Mouse (Mus musculus): ENCODE measurements at regions not wholly inside any gene's neighbourhood (a gene's known extent, or its start where the extent isn't known, plus 50 kb on each side); places are given as distances from the start of the nearest gene placed in this dataset.

DNA sequence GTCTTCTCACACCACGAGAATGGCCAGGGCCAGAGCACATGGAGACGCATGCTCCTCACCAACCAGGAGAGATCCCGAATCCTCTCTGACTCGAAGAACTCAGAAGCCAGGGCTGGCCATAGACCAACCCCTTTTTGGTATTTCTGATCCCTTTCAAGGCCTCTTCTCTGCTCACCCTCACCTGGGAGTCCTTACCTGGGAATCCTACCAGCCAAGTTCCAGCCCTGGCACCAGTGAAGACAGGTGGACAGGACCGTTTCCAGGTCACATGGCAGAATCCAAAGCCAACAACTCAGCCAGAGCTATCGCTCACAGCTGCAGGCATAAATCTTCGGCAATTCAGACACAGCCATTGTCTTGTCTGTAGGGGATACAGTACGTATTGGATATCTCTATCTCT lies 626.2 kb upstream of the Fam19a5 start:
- no peak for DNase-seq

DNA sequence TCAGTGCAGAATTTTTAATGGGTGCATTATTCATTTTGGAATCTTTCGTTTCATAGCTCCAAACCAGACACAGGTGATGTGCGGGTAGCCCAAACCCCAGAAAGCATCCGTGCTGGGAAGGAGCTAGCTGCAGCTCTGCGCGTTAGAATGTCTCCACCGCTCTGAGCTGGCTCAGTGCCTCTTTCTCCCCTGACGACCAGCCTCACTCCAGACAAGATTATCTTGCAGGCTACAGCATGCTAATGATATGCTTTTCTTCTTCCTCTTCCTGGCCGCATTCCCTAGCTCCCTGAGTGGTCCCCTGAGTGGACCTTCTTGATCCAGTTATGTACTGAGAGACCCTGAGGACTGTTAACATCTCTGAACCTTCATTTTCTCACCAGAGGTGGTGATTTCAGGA lies 624.4 kb upstream of the Fam19a5 start:
- DNase-seq: no peak

DNA sequence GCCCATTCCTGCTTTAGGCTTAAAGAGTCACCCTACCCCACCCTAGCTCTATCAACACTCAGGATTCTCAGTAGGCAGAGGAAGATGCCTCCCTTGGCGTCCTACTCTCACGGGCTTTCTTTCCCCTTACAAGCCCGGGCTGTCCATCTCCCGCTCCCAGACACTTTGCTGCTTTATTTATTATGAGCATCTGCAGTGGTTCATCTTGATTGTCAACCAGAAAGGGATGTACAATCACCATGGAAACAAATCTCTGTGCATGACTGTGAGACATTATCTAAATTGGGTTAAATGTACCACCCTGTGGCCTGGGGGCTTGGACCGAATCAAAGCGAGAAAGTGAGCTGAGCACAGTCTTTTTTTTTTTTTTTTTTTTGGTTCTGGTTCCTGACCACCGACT lies 623.9 kb upstream of the Fam19a5 start:
- no peak for DNase-seq

DNA sequence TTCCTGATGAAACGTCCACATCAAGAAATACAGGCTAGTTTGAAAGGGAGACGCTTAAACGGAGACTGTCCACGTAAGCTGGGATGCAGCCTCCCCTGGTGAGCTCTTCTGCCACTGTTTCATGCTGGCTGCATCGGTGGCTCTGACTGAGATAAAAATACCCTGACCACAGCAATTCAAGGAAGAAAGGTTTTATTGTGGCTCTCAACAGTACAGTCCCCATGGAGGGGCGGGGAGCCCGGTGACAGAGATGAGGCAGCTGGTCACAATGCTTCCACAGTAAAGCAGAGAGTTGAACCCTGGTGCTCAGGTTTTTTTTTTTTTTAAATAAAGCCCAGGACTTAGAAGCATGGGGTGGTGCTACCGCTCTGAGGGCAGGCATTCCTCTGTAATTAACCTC lies 622.7 kb upstream of the Fam19a5 start:
- DNase-seq: peak; percentile 22

DNA sequence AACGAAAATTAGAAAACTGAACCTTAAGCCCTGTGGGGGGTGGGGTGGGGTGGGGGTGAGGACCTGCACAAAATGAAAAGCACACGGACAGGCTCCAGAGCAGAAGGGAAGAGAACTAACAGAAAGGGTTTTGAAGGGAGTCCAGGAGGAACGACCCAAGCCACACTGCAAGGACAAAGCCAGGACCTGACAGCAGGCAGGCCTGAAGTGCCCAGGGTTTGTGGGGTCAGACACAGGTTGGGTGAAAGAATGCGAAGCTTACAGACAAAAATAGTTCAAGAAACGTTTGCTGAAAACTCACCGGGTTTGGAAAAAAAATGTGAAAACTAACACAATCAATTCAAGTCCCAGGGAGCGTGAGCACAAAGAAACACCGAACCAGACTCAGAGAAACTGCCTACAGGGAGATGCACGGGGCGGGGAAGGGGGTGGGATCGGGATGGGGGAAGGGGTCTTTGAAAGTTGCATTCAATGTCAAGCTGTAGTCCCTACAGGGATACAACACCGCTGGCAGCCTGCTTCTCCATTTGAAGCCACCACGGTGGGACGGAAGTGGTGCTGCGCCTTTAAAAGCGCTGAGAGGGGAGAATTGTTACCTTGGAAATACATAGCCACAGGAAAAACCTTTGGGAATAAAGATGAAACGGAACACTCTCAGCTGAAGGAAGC lies 618.9 kb upstream of the Fam19a5 start:
- DNase-seq: peak; percentile 47

DNA sequence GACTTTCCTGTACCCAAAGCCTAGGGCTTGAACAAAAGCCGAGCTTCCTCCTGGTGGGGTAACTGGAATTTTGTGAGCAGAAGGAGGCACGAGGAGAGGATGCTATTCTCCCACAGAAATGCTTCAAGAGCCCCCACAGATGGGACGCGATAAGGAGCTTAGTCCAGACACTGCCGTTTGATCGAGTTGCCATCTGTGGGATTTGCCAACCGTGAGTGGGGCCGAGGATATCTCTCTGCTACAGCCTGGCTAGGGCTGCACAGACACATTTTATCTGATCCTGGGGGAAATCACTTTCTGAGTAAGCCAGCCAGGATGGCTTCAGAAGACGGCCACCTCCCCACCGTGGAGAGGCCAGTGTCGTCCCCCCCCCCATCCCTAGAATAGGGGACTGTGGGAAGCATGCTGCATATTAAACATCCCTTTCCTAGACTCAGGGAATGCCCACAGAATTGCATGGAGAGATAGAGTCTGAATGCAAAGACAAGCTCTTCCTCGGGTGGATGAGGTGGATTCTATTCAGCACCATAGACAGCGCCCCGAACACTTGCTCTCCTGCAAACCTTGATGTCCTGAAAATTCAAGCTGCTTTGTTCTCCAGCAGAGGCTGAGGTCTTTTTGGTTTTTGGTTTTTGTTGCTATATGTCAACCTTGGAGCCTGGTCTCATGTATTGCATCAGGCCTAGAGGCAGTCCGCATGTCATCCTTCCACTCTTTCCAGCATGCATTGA lies 611.6 kb upstream of the Fam19a5 start:
- DNase-seq: peak; percentile 74

DNA sequence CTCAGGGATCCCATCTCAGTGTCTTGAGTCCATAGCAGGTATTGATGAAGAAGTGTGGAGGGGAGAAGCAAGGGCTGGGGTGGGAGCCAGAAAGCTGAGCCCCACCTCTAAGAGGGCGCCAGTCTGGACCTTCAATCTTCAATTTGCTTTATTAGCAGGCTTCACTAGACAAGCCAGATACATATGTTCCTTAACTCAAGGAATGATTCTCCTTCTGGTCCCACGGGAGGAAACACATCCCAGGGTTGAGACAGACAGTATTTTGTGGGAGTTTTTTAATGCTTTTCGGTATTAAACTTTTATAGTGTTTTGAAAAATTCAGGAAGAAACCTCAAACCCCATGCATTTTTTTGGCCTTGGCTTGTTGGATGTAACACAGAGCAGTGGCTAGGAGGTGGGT lies 606.7 kb upstream of the Fam19a5 start:
- DNase-seq: no peak

DNA sequence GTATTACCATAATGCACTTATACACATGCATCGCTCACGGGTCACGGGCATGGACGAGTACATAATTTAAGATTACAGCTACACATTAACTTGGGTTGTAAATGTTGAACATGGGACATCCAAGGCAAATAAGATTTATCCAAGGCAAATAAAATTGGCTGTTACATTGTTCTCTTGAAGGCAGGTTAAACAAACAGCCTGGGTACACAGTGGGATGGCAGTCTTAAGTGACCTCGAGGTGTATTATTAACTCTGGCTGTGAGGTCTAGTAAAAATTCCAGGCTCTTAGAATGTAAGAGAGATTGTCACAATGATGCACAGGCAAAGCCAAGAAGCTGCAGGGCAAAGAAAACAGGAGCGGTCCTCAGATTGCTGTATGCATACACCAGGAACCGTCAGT lies 599.6 kb upstream of the Fam19a5 start:
- no peak for DNase-seq

DNA sequence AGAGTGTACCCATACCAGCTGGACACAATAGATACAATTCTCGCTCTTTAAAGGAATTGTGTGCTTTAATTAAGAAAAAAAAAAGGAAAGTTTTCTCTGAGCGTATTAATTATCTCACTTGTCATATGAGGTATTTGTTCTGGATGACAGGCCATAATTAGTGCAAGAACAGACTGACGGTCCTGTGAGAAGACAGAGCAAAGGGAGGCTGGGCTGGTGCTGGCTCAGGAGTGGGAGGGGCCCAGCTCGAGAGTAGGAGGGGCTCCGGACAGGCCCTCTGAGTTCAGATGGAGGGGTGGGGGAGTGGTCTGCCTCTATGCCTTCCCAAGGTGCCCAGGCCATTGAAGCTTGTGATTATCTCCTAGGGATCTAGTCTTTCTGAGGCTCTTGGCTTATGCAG lies 591.5 kb upstream of the Fam19a5 start:
- DNase-seq: no peak

DNA sequence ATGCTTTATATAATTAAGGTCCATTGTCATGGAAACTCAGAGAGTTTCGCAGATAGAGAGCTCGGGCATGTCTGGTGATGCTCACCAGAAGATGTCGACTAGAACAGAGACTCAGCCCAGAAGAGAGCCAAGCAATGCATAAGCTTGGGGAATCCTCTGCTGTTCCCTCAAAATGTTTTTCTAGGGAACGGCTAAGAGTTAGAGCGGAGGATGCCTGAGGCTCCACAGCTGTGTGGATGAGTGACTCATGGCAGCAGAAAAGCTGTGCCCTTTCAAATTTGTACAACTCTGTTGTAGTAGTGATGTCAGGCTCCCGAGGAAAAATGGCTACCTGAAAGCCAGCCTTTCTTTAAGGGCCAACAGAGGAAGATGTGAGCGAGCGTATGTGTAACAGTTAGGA lies 586.2 kb upstream of the Fam19a5 start:
- DNase-seq: no peak

DNA sequence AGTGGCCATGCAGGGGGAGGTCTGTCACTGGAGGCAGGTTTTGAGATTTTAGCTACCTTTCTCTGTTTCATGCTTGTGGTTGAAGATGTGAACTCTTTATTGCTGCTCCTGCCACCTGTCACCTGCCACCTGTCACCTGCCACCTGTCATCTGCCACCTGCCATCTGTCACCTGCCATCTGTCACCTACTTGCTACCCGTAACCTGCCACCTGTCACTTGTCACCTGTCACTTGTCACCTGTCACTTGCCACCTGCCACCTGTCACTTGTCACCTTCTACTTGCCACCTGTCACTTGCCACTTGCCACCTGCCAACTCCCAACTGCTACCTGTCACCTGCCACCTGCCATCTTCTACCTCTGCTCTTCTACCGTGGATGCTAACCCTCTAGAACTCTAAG lies 581.2 kb upstream of the Fam19a5 start:
- DNase-seq: no peak

DNA sequence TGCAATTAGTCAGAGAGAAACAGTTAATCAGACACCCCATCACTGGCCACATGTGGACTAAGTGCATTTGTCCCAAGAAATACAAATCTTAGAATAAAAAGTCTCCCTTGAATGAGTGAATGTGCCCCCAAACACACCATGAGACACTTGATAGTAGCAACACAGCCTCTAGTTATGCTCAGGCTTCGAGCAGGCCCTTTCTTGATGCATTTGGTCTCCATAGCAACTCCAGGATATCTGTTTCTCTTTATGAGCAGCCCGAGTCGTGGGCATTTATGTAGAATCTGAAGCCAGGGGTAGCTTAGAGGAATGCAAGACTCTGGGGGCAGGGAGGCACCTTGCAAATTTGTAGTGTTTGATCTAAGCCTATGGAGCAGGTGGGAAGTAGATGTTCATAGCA lies 580.6 kb upstream of the Fam19a5 start:
- no peak for DNase-seq

DNA sequence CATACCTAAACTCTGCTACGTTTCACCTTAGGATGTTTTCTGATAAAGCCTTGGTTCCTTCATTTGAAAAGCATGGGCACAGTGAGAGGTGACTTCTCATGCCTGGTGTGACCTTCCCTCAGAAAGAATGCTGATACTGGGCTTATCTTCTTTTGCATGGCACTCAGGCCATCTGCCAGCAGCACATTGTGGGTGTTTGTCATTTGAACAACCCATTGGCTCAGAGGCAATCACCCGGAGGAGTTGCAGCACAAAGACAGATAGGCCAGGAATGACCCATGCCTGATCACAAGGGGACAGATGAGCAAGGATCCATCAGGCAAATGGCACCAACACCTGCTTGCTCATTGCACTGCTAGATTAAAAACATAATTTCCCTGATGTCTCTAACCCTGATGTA lies 572.7 kb upstream of the Fam19a5 start:
- DNase-seq: no peak

DNA sequence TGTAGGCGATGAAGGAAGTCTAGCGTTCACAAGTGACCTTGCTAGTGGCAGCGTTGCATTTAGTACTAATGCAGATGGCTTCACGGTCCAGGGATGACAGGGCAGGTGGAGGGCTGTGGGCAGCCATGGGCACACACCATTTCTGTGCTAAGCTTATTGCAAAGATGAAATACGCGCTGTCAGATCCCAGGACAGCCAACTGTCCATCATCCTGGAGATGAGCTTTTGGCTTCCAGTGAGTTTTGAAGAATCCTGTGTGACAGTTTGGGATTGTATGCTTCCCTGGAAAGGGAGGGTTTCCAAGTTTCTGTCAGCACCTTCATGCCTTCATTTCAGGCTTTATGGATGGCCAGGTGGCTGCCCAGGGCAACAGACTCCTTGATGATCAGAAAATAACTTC lies 547.9 kb upstream of the Fam19a5 start:
- DNase-seq: no peak

DNA sequence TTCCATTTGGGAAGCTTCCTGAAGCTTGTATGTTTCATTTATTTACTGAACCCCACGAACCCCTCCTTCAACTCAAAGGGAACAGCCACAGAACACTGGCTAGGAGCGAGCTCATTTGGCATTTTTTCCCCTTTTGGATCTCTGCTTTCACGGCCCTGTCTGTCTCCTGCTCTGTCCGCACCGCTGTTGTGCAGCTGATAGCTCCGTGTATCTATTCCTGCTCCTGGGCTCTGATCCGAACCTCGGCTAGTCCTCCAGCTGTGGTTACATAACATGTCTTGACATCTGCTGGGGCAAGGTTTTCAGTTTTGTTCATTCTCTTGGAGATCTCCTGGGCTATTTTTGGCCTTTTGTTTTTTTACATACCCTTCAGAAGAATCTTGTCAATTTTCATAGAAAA lies 525.1 kb upstream of the Fam19a5 start:
- DNase-seq: no peak

DNA sequence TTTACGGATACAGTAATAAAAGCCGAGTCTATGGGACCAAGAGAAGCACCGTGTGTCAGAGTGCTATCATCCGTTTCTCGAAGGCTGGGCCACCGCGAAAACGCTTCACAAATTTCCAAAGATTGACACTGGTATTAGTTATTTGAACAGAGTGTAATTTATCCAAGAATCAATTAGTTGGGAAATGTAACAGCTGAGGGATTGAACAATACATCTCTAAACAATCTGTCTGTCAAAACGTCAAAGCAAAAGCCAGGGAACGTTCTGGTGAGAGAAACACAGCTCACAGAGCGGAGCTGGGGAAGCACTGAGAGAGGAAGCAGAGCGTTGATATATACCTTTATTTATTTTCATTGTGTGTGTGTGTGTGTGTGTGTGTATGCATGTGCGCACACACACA lies 498.1 kb upstream of the Fam19a5 start:
- DNase-seq: no peak

DNA sequence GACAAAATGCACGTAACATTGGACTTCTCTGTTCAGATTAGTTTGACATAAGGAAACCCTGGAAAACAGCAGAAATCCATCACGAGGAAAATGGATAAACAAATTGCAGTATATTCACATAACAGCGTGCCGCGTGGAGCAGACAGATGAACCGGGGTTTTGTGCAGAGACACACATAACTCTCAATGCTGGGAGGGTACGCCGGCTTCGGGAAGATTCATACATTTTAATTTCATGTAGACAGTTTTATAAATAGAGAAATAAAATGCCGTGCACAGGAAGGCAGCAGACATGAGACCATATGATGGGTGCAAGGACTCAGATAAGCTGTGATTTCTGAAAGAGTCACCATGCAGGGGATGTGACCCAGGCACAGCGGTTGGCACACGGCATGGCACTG lies 489.9 kb upstream of the Fam19a5 start:
- DNase-seq: no peak

DNA sequence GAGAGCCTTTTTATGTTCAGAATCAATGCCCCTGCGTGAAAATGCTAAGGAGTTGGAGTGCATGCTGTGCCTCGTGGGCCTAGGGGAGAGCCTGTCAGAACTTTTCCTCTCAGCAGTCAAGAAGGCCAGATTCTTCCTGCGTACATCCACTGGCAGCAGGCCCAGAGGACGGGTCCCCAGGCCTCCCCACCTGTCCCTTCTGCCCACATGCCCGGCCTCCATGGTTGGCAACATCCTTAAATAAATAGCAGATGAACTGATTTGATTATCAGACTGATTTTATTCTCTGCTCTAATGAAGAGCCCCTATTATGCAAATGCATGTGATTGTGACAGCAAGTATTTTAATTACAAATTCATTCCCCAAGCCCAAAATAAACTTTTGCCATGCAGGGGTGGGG lies 479.2 kb upstream of the Fam19a5 start:
- DNase-seq: no peak

DNA sequence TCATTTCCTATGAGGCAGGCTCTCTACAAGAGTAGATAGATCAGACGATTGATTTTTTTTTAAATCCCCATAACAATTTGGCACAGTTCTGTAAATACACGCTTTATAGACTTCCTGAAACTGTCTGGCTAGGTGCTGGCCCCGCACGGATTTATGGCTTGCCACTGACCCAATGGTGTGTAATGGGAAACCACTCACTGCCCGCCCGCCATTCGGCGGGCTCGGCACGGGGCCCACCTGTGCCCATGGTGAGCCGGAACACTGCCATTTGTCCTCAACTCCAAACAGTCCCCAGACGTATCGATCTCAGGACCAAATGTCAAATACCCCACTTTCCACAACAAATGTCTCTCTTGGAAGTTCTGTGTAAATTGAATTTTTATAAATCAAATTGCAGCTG lies 475.8 kb upstream of the Fam19a5 start:
- DNase-seq: no peak

DNA sequence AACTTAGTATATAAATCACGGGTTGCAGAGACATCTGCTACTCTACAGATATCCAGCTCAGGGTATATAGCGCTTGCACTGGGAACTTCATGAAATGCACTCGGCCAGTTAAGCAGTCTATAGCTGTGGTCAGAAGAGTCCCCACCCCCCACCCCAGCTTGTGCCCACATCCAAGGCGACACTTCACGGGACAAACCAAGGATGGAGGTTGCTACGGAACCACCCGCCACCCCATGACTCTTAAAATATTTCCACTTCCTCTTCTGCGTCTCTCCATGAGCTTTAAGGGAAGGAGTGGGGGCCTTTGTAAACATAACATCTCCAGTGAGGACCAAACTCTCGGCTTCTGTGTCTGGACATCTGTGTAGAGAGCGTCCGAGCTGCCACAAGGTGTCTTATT lies 469.5 kb upstream of the Fam19a5 start:
- no peak for DNase-seq

DNA sequence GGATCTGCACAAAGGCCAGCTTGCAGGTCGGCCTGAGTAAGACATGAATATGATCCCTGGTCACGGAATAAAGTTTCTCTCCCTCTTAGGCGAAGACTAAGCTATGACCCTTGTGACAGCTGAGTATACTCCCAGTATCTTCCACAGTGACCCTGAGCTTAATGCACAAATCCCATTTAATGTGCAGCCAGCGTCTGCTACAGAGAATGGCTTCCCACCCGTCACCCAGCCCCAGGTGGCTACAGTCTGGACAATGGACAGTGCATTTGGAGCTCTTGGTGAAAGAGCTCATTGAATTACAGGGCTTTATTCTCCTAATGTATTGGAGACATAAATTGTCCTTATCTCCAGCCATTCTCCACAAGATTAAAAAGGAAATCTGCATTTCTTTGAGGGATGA lies 454.3 kb upstream of the Fam19a5 start:
- peak; percentile 34 for DNase-seq

DNA sequence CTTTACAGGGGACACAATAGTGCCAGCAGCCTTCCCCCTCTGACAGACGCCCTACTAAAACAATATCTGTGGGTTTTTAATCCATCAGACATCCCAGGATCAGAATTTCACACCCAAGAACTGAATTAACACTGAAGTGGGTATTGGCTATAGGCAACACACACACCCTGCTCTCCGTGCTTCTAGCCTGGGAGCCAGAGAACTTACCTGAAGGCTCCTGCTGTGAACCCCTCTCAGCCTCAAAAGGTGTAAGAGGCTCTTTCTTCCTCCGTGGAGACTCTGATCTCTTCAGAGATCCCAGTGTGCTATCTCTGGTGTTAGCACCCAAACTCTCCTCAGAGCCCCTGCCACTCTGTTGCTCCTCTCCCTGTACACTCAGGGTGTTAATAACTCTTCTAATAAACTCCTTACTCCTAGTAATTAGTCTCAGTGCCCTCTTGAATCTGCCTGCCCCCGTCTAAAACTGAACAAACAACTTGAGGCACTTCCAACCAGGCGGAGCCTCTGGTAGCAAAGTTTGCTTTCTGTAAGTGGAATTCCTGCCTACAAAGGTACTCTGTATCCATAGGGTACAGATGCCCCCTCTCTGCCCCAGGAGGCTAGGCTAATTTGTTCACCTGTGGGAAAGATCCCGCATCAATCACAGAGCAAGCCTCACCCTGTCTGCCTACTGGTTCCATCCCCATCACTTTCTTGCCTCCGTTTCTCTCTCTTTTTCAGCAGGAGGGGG lies 452.9 kb upstream of the Fam19a5 start:
- no peak for DNase-seq

DNA sequence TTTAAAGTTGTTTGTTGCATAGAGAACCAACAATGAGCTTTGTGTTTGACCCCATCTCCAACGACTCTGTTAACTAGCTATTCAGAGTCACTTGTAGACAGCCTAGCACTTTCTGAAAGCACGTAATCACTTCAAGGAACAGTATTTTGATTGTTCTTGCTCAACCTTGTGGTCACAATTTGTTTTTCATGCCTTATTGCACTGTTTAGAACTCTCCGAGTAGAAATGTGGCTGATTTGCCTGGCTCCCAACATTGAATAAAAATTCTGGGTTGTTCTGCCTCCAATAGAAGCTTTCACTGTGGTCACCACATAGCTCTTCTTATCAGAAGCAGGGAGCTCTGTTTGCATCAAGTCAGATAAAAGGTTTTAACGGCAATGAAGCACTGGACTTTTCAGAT lies 446.9 kb upstream of the Fam19a5 start:
- DNase-seq: no peak

DNA sequence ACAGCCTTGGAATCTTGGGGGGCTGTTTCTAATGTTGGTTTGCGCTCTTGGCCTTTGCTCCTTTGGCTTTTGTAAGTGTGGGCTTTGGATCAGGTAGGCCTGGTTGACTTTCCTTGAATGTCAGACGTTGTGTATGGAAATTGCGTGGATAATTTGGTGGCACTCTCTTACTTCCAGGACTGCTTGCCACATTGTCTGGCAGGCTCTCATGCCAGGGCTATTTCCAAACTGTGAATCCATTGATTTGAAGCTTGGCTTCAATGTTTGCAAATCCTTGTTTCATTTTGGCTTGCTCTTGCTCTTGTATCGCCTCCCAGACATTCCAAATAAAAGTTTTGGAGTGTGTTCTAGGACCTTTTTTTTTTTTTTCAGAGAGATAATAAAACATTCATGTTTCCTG lies 443.0 kb upstream of the Fam19a5 start:
- DNase-seq: no peak

All from embryo, embryonic 11 days (tissue).